Mouse (Mus musculus) lung, postnatal 0 days (tissue): ENCODE results near the gene Msgn1.

Source experiments
- CTCF ChIP-seq: IDR thresholded peaks from 2 replicates; pipeline ENCODE4 v1.5.1; 2016; ENCODE audit warnings: antibody characterized with exemption, mild to moderate bottlenecking
- EP300 ChIP-seq: IDR thresholded peaks from 2 replicates; pipeline ENCODE4 v1.6.1; 2016; ENCODE audit warnings: antibody characterized with exemption, mild to moderate bottlenecking, control low read depth

DNA sequence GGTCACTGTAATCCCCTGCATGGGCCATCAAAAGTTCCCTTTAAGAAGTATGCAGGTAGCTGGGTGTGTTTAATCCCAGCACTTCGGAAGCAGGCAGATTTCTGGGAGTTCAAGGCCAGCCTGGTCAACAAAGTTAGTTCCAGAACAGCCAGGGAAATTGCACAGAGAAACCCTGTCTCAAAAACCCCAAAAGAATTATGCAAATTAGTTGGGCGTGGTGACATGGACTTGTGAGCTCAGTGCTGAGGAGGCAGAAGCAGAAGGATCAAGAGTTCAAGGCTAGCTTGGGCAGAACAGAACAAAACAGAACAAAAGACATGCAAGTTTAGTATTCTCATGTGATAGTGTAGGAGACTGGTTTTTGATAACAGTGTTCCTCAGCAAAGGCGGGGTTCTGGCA, 13.8 kb upstream of the Msgn1 start:
- TF ChIP-seq EP300 (no peak), CTCF (no peak)
